8 mouse cellular contexts compared by ENCODE assay signal in genomic region chr5:120648569-120649373, GRCm38 (mm10). TPM values are rescaled to one million over a fixed set of nuclear protein-coding genes. Genes with fewer than 3 reads are reported as not detected.
DNase-seq lines count a peak whose midpoint lies in the region; ATAC-seq and TF ChIP-seq lines count a peak whose summit lies in the region.

Gene Rasal1, plus strand, starts transcription at chr5:120648812.

- H3K9ac ChIP-seq in embryonic facial prominence, embryonic 15.5 days, result no peak within 1 kb of the TSS
- H3K9ac ChIP-seq in lung, embryonic 15.5 days, result 0 out of 2 replicates have a peak within 1 kb of the TSS, but pooled peaks have one; percentile 16

- H3K9me3 ChIP-seq in embryonic facial prominence, embryonic 15.5 days (replicated peaks), result no peaks in the 10 kb centered on the region
- H3K9me3 ChIP-seq in lung, embryonic 15.5 days, result no peaks in the 10 kb centered on the region

- peak within 1 kb of the TSS; percentile 52 for H3K4me2 ChIP-seq in embryonic facial prominence, embryonic 15.5 days (replicated peaks)
- H3K4me2 ChIP-seq in lung, embryonic 15.5 days, result peak within 1 kb of the TSS; percentile 57

- H3K27ac ChIP-seq in embryonic facial prominence, embryonic 15.5 days (replicated peaks), result no peak within 1 kb of the TSS
- no peak within 1 kb of the TSS for H3K27ac ChIP-seq in lung, embryonic 15.5 days
- H3K27ac ChIP-seq in thymus, adult 2 months (ENCODE audit: control insufficient read depth, insufficient read depth, low read length), result peak within 1 kb of the TSS; percentile 61

- H3K4me3 ChIP-seq in embryonic facial prominence, embryonic 15.5 days (replicated peaks), result peak within 1 kb of the TSS; percentile 34
- peak within 1 kb of the TSS; percentile 24 for H3K4me3 ChIP-seq in lung, embryonic 15.5 days
- H3K4me3 ChIP-seq in thymus, adult 2 months (ENCODE audit: control insufficient read depth, insufficient read depth, low read length), result peak within 1 kb of the TSS; percentile 67

- peaks cover 54% of the 10 kb centered on the region for H3K27me3 ChIP-seq in embryonic facial prominence, embryonic 15.5 days
- H3K27me3 ChIP-seq in lung, embryonic 15.5 days, result peaks cover 41% of the 10 kb centered on the region
- H3K27me3 ChIP-seq in thymus, adult 2 months (ENCODE audit: control insufficient read depth, insufficient read depth, low read length), result no peaks in the 10 kb centered on the region

- TF ChIP-seq POLR2A in thymus, adult 2 months (IDR thresholded peaks at IDR 0.05; ENCODE audit: control insufficient read depth, extremely low read depth, insufficient read depth, low read length, poor library complexity), result 0 out of 2 replicates have a peak, but pooled peaks have one; percentile 53

- peak; percentile 92 for TF ChIP-seq CTCF in thymus, adult 2 months (IDR thresholded peaks at IDR 0.05; ENCODE audit: borderline replicate concordance, control insufficient read depth, extremely low read depth, insufficient read depth, low read length, poor library complexity)

- no peaks in the 10 kb centered on the region for H3K36me3 ChIP-seq in embryonic facial prominence, embryonic 15.5 days
- no peaks in the 10 kb centered on the region for H3K36me3 ChIP-seq in lung, embryonic 15.5 days
- H3K36me3 ChIP-seq in thymus, adult 2 months (ENCODE audit: control insufficient read depth, insufficient read depth, low read length), result no peaks in the 10 kb centered on the region

- peak; percentile 81 for DNase-seq in ES-CJ7 (ENCODE audit: low read depth, low spot score)
- DNase-seq in adrenal gland, postnatal 4 days (ENCODE audit: low spot score in 2 of 2), result peak; percentile 47 to 56
- DNase-seq in layer of hippocampus, postnatal 10 days (ENCODE audit: low spot score in 2 of 2), result peak; percentile 80 to 86
- peak; percentile 93 for DNase-seq in thymus, adult 2 months

- 2% methylated on average over 52 of the region's 53 CpGs for WGBS in embryonic facial prominence, embryonic 15.5 days
- under 1% methylated on average over 41 of the region's 53 CpGs for WGBS in lung, embryonic 15.5 days
- WGBS in thymus, adult 2 months, result under 1% methylated on average over 53 of the region's 53 CpGs

- ATAC-seq in embryonic facial prominence, embryonic 15.5 days (ENCODE audit: insufficient number of reproducible peaks, low FRiP score, low TSS enrichment, low read depth), result no peak; the same call in 1 of the 2 replicates
- peak; percentile 54 to 57 for ATAC-seq in hematopoietic stem cell, adult 5-6 weeks (replicated peaks in 1 of 2; ENCODE audit: insufficient read depth in 1 of 2, low FRiP score in 2 of 2, low TSS enrichment in 1 of 2, low read depth in 1 of 2, poor library complexity in 2 of 2, severe bottlenecking in 2 of 2)
- peak; percentile 61 for ATAC-seq in lung, embryonic 15.5 days (ENCODE audit: borderline replicate concordance, extremely low read depth, low FRiP score, low TSS enrichment)
- ATAC-seq in neutrophil, adult 5-6 weeks (ENCODE audit: extremely low read depth, insufficient number of reproducible peaks, low FRiP score, poor library complexity, severe bottlenecking), result peak; percentile 65

- H3K4me1 ChIP-seq in embryonic facial prominence, embryonic 15.5 days, result peaks cover 14% of the 10 kb centered on the region
- H3K4me1 ChIP-seq in lung, embryonic 15.5 days, result peaks cover 15% of the 10 kb centered on the region
- peaks cover 41% of the 10 kb centered on the region for H3K4me1 ChIP-seq in thymus, adult 2 months (replicated peaks; ENCODE audit: control insufficient read depth, insufficient read depth, low read length)

RNA-seq across cellular contexts. Expression of gene Rasal1, which starts in this region (rescaled TPM):
- total RNA-seq in adrenal gland, postnatal 4 days (2021), result 10 to 100 TPM; 10.7 to 15.8 TPM
- 1.2 and 1.3 TPM in 2 replicates for polyA plus RNA-seq in embryonic facial prominence, embryonic 15.5 days (2015; fragmentation: Nextera tagmentation; extraction: Ambion mirVana)
- 2.9 and 3.4 TPM in 2 replicates for total RNA-seq in hematopoietic stem cell, adult 5-6 weeks (2017)
- 100 to 1,000 TPM in 1 of 2 experiments, 10 to 100 TPM in 1; 77.2 to 112 TPM for total RNA-seq in layer of hippocampus, postnatal 10 days (2021)
- 0.05 and 0.27 TPM in 2 replicates for polyA plus RNA-seq in lung, embryonic 15.5 days (2015; fragmentation: Nextera tagmentation; extraction: Ambion mirVana)
- total RNA-seq in neutrophil, adult 5-6 weeks (2017), result 4.5 and 5.4 TPM in 2 replicates
- 27.7 and 28.0 TPM in 2 replicates for polyA plus RNA-seq in thymus, adult 2 months (2012; rRNA removed)

Comparison
In these comparisons a context has a peak if more than half of its experiments do, and no peak if none do; other contexts are left out.
1. RNA of gene Rasal1 (total RNA-seq): 77.2 to 112 TPM in layer of hippocampus, postnatal 10 days; 10.7 to 15.8 TPM in adrenal gland, postnatal 4 days, 4.5 to 5.4 TPM in neutrophil, adult 5-6 weeks and 2.9 to 3.4 TPM in hematopoietic stem cell, adult 5-6 weeks; every median in the first group is over 4 times any median in the second.
2. RNA of gene Rasal1 (polyA plus RNA-seq): 27.7 to 28.0 TPM in thymus, adult 2 months; 1.2 to 1.3 TPM in embryonic facial prominence, embryonic 15.5 days and 0.05 to 0.27 TPM in lung, embryonic 15.5 days; every median in the first group is over 10 times any median in the second.
3. Peak in ATAC-seq, H3K4me3 ChIP-seq, H3K9ac ChIP-seq and H3K4me2 ChIP-seq in lung, embryonic 15.5 days; RNA of the gene not detected or under 1 TPM.
4. Peak in every context shown above with its lines, with median percentiles within 50 percentile points of each other: DNase-seq and H3K4me3 ChIP-seq.